Mouse (Mus musculus) adipocyte (in vitro differentiated cells): Measurements from ENCODE around the gene Slc25a22.
A peak's percentile ranks its signal among the peaks of the same experiment; 100 is the strongest.
"Not testable (repeated sequence)": the region's sequence is repeated elsewhere in the genome, so short reads cannot be mapped to it uniquely, and the experiment has no call there.

Experiments
- DNase-seq: peaks from one replicate; pipeline ENCODE4 v3.0.0-alpha.2; 2016; ENCODE audit warnings: low spot score

The Slc25a22 gene

GRCm38 (mm10) chr7:141457986-141458660 lies 20.4 kb upstream of the Slc25a22 start:
- peak; percentile 66 for DNase-seq

DNA sequence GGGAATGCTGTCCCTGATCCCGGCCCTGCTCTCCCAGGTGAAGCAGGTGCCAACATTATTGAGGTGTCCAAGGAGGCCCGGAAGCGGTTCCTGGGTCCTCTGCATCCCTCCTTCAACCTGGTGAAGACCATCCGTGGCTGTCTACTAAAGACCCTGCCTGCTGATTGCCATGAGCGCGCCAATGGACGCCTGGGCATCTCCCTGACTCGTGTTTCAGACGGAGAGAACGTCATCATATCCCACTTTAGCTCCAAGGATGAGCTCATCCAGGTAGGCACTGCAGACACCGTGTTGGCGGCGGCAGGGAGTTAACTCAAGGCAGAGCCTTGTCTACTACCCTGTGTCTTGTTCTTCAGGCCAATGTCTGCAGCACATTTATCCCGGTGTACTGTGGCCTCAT lies 19.5 kb upstream of the Slc25a22 start:
- DNase-seq, result peak; percentile 41

GRCm38 (mm10) chr7:141456739-141457138 lies 19.0 kb upstream of the Slc25a22 start:
- peak; percentile 85 for DNase-seq

DNA sequence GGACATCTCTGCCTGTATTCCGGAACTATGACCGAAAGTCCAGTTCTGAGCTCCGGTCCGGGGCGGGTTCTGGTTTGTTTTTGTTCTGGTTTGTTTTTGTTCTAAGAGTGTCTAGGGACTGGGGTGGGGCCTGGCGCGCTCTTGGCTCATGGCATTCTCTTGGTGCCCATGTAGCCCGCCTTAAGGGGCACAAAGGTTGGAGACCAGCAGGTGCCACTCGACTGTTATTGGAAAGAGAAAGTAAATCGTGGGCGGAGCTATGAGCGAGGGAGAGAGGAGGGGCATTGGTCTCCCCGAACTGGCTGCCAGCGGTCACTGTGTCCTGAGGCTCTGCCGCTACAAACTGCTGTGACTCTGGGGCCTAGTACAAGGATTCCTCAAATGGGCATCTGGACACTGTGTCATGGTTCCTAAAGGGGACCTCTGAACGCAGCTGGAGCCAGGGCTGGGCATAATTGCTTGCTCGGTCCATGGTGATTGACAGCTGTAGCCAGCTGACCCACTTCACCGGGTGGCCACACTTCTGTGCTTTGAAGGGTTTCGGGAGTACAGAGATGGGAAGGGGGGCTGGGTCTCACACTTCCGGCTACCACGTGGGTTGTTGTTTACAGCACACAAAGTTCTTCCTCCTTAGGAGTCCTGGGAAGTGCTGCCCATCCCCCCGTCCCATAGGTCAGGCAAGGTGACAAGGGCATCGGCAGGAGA lies 18.1 kb upstream of the Slc25a22 start:
- peak; percentile 90 for DNase-seq

DNA sequence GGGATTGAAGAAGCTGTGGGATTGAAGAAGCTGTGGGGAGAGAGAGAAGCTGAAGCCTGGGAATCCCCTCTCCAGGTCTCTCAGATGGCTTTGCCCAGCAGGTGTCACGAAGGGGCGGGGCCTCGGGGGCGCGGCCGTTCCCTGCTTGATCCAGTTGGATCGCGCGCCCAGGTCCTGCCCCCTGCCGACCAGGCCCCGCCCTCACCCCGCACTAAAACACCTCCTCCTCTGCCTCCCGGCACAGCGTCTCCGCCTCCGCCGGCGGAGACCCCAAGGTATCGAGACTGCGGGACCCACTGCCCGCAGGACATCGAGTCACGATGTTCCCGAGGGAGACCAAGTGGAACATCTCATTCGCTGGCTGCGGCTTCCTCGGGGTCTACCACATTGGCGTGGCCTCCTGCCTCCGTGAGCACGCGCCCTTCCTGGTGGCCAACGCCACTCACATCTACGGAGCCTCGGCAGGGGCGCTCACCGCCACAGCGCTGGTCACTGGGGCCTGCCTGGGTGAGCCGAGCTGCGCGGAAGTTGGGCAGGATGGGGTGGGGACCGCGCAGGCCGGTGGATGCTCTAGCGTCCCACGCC lies 17.4 kb upstream of the Slc25a22 start, which contains the start of gene Pnpla2:
Gene Pnpla2, plus strand, starts transcription at position 232 of the 585 bp plus-strand sequence.
- DNase-seq, result peak; percentile 90

DNA sequence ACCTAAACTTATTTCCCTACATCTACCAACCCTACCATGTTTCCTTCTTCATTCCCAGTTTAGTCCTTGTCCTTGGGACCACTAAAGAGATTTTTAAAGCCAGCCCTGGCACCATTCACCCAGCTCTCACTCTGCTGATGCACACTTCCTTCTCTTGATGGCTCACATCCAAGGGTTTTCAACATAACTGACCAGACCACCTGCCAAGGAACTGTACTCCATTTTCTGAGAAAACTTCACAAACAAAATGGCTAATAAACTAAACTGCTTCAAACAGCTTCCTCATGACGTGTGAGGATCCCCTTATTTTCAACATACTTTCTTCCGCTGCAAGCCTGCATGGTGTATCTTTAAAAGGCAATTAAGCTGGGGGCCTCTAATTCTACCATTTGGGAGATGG lies 15.9 kb upstream of the Slc25a22 start:
- peak; percentile 78 for DNase-seq

DNA sequence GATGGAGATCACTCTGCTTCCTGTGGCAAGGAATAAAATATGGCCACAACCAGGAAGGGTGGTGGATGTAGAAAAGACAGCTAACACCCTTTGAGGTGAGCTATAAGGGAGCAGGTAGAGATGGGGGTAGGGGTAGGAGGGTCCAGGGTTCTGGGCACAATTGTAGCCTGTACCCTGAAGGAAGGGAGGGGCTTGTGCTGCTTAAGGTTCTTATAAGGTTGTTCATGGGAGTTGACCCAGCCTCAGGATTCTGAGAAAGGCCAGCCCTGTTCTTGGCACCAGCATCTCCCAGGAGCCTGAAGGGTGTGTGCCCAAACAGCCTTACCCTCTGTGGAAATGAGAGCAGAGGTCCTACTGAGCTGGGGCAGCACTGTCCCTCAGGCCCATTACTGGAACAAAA lies 14.2 kb upstream of the Slc25a22 start:
- DNase-seq, result peak; percentile 92

- peak; percentile 86 for DNase-seq
Measured at GRCm38 (mm10) chr7:141447110-141447991, 9.7 kb upstream of the Slc25a22 start, which contains the start of gene Rplp2. Gene Rplp2 (plus strand): TSS chr7:141447370.

- DNase-seq, result not testable (repeated sequence)
Measured at GRCm38 (mm10) chr7:141446374-141446773, 8.7 kb upstream of the Slc25a22 start.

DNA sequence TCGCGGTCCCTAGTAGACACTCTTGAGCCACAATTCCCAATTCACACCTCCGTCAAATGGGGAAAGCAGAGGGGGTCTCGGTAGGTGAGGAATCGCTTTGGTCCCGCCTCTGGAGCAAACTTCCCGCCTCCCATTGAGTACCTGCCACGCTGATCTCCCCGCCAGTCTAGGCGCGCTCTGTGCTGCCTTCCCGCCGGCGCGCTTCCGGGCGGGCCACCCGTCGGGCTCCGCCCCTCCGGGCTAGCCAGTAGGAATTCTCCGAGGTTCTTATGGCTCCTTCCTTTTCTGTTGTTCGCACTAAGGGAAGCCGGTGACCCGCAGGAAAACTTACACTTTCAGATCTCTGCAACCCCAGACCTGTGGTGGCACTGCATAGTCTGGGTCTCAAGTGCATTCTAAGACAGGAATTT lies 6.1 kb upstream of the Slc25a22 start, which contains the start of gene Pidd1:
Gene Pidd1, minus strand, starts transcription at position 198 of the 410 bp plus-strand sequence.
- peak; percentile 54 for DNase-seq

- no peak for DNase-seq
Measured at GRCm38 (mm10) chr7:141443081-141443821, 5.6 kb upstream of the Slc25a22 start.

GRCm38 (mm10) chr7:141442199-141442598 lies 4.5 kb upstream of the Slc25a22 start:
- DNase-seq, result no peak

DNA sequence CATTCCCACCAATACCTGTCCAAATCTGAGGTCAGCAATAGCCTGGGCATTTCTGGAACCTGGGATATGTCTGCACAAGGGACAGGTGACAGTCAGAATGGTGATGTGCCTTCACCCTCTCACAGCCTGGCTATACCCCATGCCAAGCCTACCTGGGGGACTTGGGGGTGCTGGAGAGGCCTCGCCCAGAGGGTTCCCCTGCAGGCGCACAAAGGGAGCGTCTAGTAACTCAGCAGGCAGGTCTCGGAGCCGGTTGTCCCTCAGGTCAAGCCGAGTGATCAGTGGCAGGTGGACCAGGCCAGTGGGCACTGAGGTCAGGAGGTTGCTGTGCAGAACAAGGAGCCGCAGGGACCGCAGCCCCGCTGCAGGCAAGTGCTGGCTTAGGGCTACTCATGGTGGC lies 3.8 kb upstream of the Slc25a22 start:
- DNase-seq, result no peak

- peak; percentile 57 for DNase-seq
Measured at GRCm38 (mm10) chr7:141440613-141441012, 2.9 kb upstream of the Slc25a22 start.

DNA sequence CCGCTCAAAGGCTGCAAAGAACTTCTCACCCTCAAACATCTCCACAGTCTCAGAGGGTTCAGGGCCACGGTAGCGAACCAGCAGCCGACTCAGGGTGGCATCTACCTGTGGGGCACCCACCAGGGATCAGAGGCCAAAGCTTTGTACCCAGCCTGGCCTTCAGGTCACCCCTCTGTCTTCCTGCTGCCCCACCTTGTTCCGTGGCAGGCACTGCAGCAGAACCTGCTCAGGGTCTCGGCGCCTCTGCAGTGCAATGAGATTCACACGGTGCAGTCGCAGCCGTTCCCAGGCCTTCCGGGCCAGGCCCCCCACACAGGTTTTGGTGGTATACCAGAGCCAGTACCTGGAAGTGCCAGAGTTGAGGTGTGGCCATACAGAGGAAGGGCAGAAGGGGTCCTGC lies 2.1 kb upstream of the Slc25a22 start:
- DNase-seq, result no peak

DNA sequence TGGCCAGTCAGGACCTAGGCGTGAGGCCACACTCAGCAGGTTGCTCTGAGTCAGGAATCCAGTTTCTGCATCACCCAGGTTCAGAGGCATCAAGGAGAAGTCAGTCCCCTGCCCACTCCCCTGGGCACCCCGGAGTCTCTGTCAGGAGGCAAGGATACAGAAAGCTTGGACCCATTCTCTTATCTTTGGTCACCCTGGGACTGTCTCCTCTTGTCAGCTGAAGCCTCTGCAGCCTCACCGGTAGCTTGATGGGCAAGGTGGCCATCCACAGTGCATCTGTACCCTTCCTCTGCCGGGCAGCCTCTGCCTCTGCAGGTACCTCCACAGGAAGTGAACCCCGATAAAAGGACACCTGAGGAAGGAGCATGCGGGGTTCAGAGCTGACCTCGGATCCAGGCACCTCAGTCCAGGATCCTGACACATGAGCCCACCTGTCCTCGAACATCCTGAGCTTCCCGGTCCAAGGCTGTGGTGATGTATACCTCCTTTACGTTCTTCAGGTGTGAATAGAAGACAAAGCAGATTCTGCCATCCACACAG lies 1.5 kb upstream of the Slc25a22 start:
- no peak for DNase-seq

DNA sequence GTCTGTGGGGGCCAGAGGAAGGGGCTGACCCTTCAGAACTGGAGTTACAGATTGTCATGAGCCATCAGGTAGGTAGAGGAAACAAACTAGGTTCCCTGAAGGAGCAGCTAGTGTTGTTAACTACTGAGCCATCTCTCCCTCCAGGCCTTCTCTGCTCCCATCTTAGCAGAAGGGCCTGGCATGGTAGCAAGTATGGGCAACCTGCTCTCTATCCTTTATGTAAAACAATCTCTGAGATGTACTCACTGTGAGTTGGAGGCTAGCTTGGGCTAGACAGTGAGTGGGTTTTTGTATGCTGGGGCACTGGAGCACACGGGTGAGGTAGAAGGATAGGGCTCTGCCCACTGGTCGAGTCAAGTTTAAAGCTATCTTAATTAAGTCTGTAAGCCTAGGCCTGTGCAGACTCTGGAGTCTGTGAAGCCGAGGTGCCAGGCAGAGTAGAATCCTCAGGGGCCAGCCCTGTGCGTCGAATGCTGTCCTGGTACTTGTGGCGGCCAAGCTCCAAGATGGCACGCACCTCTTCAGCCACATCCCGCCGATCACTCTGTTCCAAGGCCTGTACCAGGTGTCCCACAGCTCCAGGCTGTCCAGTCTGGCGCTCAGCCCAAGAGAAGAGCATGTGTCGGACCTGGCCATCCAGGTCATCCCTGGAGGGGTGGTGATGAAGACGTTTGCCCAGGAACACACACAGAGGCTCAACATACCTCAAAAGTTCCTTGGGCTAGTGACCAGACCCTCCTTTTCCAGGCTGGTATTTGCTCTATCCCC lies 693 bp upstream of the Slc25a22 start:
- no peak for DNase-seq

DNA sequence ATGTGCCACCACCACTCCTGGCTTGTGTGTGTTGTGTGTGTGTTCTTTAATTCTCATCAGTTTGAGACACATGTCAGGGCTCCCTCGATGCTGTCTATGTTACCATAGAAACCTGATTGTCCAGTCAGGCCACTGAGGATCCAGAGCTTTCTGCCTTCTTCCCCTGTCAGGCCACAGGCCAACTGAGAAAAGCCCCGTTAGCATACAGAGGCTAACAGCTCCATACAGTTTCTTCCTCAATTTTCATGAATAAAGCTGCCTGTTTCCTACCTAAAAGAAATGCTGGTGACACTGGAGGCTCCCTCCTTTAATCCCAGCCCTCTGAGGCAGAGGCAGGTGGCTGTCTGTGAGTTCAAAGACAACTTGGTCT lies 1.2 kb downstream of the Slc25a22 start:
- no peak for DNase-seq

- DNase-seq, result no peak
Measured at GRCm38 (mm10) chr7:141435856-141436522, 1.7 kb downstream of the Slc25a22 start.
